ENCODE assay signal across 15 mouse cellular contexts in the genomic region with DNA sequence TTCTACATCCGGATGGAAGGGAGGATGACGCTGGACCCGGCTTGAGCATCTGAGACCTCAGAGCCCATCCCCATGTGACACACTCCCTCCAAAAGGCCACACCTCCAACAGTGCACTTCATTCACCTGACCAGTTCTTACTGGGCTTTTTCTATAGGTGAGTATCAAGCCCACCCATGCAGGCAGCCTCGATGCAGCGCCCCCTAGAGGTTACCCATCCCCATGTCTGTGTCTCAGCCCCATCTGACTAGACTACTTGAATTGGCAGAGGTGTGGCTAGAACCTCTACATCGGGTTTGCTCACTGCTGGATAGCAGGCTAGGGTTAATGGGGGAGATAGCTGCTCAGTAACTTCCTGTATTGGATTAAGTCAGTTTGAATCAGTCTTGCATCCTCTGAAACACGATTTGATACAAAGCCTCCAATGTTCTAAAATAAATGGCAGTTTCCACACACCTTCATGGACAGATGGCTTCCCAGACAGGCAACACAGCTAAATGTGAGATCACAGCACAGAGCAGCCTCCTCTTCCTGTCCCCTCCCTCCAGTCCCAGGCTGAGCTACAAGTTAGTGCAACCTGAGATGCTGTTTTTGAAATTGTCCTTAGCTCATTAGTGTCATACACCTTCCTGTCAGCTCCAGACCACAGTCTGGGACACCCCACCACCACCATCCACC.
DNase-seq lines count a peak whose midpoint lies in the region; ATAC-seq and TF ChIP-seq lines count a peak whose summit lies in the region.
"Had no signal": no experiment of that assay in that cellular context is flagged by ENCODE, and none has a peak within 500 bp of the region (broad histone marks: within the 10 kb centered on the region; RNA-seq: fewer than 3 reads in every experiment).

No protein-coding gene starts in this region.

- H3K4me3 ChIP-seq in hindbrain, embryonic 10.5 days = no peak overlapping the region
- H3K4me3 ChIP-seq in hindbrain, embryonic 11.5 days (ENCODE audit: low read depth, low read length) = no peak overlapping the region
- no peak overlapping the region for H3K4me3 ChIP-seq in midbrain, postnatal 0 days (ENCODE audit: low read depth, low read length)
- H3K4me3 ChIP-seq in midbrain, embryonic 16.5 days (ENCODE audit: low read depth, low read length) = no peak overlapping the region
- H3K4me3 ChIP-seq in bone marrow, adult 2 months (replicated peaks; ENCODE audit: control insufficient read depth, low read depth, low read length) = no peak overlapping the region
- H3K4me3 ChIP-seq in midbrain, embryonic 14.5 days (replicated peaks; ENCODE audit: low read depth, low read length) = no peak overlapping the region
- H3K4me3 ChIP-seq: gastrocnemius, adult 2 months; hindbrain, embryonic 12.5 days; neural tube, embryonic 13.5 days; stomach, embryonic 15.5 days had no signal

- H3K9ac ChIP-seq in hindbrain, embryonic 11.5 days (ENCODE audit: low read depth, low read length) = no peak overlapping the region
- H3K9ac ChIP-seq in midbrain, postnatal 0 days (replicated peaks; ENCODE audit: low read length, poor library complexity, severe bottlenecking) = no peak overlapping the region
- H3K9ac ChIP-seq in midbrain, embryonic 16.5 days (ENCODE audit: low read depth, low read length) = no peak overlapping the region
- no peak overlapping the region for H3K9ac ChIP-seq in midbrain, embryonic 14.5 days (replicated peaks; ENCODE audit: low read length)
- H3K9ac ChIP-seq: stomach, embryonic 15.5 days had no signal

- 63% methylated on average over 7 of the region's 7 CpGs for WGBS in hindbrain, embryonic 10.5 days
- WGBS in hindbrain, embryonic 11.5 days = 62% methylated on average over 7 of the region's 7 CpGs
- WGBS in midbrain, postnatal 0 days = 55% methylated on average over 7 of the region's 7 CpGs
- WGBS in midbrain, embryonic 16.5 days = 62% methylated on average over 7 of the region's 7 CpGs
- 47% methylated on average over 7 of the region's 7 CpGs for WGBS in bone marrow, adult 2 months
- WGBS in midbrain, embryonic 14.5 days = 56% methylated on average over 7 of the region's 7 CpGs

- H3K9me3 ChIP-seq in hindbrain, embryonic 10.5 days = peaks cover 7% of the 10 kb centered on the region; the same call in 1 of the 2 replicates
- no peaks in the 10 kb centered on the region for H3K9me3 ChIP-seq in hindbrain, embryonic 11.5 days (ENCODE audit: control insufficient read depth, low read length)
- H3K9me3 ChIP-seq in midbrain, postnatal 0 days (ENCODE audit: low read length) = no peaks in the 10 kb centered on the region
- H3K9me3 ChIP-seq in midbrain, embryonic 16.5 days (replicated peaks; ENCODE audit: control insufficient read depth, low read length, poor library complexity, severe bottlenecking) = no peaks in the 10 kb centered on the region
- no peaks in the 10 kb centered on the region for H3K9me3 ChIP-seq in midbrain, embryonic 14.5 days (ENCODE audit: control insufficient read depth, low read length)
- H3K9me3 ChIP-seq: neural tube, embryonic 13.5 days; stomach, embryonic 15.5 days had no signal

- no peaks in the 10 kb centered on the region for H3K36me3 ChIP-seq in hindbrain, embryonic 10.5 days
- no peaks in the 10 kb centered on the region for H3K36me3 ChIP-seq in hindbrain, embryonic 11.5 days (ENCODE audit: control insufficient read depth, insufficient read depth, low read length)
- H3K36me3 ChIP-seq in midbrain, postnatal 0 days (ENCODE audit: insufficient read depth, low read length) = no peaks in the 10 kb centered on the region
- H3K36me3 ChIP-seq in midbrain, embryonic 16.5 days (ENCODE audit: control insufficient read depth, insufficient read depth, low read length) = no peaks in the 10 kb centered on the region
- H3K36me3 ChIP-seq in midbrain, embryonic 14.5 days (ENCODE audit: control insufficient read depth, insufficient read depth, low read length) = no peaks in the 10 kb centered on the region
- H3K36me3 ChIP-seq: G1E; hindbrain, embryonic 12.5 days; neural tube, embryonic 13.5 days; stomach, embryonic 15.5 days had no signal

- no peak for ATAC-seq in hindbrain, embryonic 11.5 days (ENCODE audit: low FRiP score)
- ATAC-seq in midbrain, postnatal 0 days (ENCODE audit: low FRiP score) = no peak
- ATAC-seq in midbrain, embryonic 16.5 days = no peak
- 0 out of 2 replicates have a peak, but pooled peaks have one; percentile 13 for ATAC-seq in megakaryocyte, adult 5-6 weeks (ENCODE audit: poor library complexity, severe bottlenecking)
- no peak for ATAC-seq in erythroid progenitor cell, adult 5-6 weeks (replicated peaks; ENCODE audit: low FRiP score, poor library complexity, severe bottlenecking)
- no peak for ATAC-seq in midbrain, embryonic 14.5 days (ENCODE audit: low FRiP score, low TSS enrichment)

- TF ChIP-seq CTCF in midbrain, postnatal 0 days (IDR thresholded peaks at IDR 0.05) = peak; percentile 45
- TF ChIP-seq CTCF in bone marrow, adult 2 months (IDR thresholded peaks at IDR 0.05; ENCODE audit: control insufficient read depth, insufficient read depth, low read length) = no peak

- H3K27ac ChIP-seq in hindbrain, embryonic 10.5 days = peak overlapping the region; percentile 66; the same call in 1 of the 2 replicates
- H3K27ac ChIP-seq in hindbrain, embryonic 11.5 days (ENCODE audit: low read depth, low read length) = no peak overlapping the region
- H3K27ac ChIP-seq in midbrain, postnatal 0 days (ENCODE audit: low read depth, low read length) = no peak overlapping the region
- no peak overlapping the region for H3K27ac ChIP-seq in midbrain, embryonic 16.5 days (ENCODE audit: low read length)
- H3K27ac ChIP-seq in bone marrow, adult 2 months (ENCODE audit: control insufficient read depth, insufficient read depth, low read depth, low read length, poor library complexity) = peak overlapping the region; percentile 42
- no peak overlapping the region for H3K27ac ChIP-seq in midbrain, embryonic 14.5 days (replicated peaks; ENCODE audit: low read depth, low read length)
- H3K27ac ChIP-seq: gastrocnemius, adult 2 months; hindbrain, embryonic 12.5 days; macrophage; stomach, embryonic 15.5 days had no signal

- no peak for TF ChIP-seq POLR2A in bone marrow, adult 2 months (IDR thresholded peaks at IDR 0.05; ENCODE audit: borderline replicate concordance, control insufficient read depth, low read depth, low read length)

- no peak for DNase-seq in hindbrain, embryonic 10.5 days (ENCODE audit: low spot score)
- no peak for DNase-seq in hindbrain, embryonic 11.5 days (ENCODE audit: low spot score)
- DNase-seq in midbrain, postnatal 0 days (ENCODE audit: low spot score) = no peak
- no peak for DNase-seq in midbrain, embryonic 14.5 days
- DNase-seq: adrenal gland, postnatal 36 days; gastrocnemius, adult 2 months had no signal

- peaks cover 15% of the 10 kb centered on the region for H3K27me3 ChIP-seq in hindbrain, embryonic 10.5 days (ENCODE audit: insufficient read depth, poor library complexity, severe bottlenecking)
- no peaks in the 10 kb centered on the region for H3K27me3 ChIP-seq in hindbrain, embryonic 11.5 days (ENCODE audit: control insufficient read depth, insufficient read depth, low read length)
- H3K27me3 ChIP-seq in midbrain, postnatal 0 days (ENCODE audit: insufficient read depth, low read length) = no peaks in the 10 kb centered on the region
- no peaks in the 10 kb centered on the region for H3K27me3 ChIP-seq in midbrain, embryonic 16.5 days (ENCODE audit: control insufficient read depth, insufficient read depth, low read depth, low read length)
- H3K27me3 ChIP-seq in midbrain, embryonic 14.5 days (ENCODE audit: control insufficient read depth, insufficient read depth, low read length) = no peaks in the 10 kb centered on the region
- H3K27me3 ChIP-seq: stomach, embryonic 15.5 days had no signal

- H3K4me2 ChIP-seq in hindbrain, embryonic 11.5 days (replicated peaks; ENCODE audit: low read depth, low read length) = no peak overlapping the region
- H3K4me2 ChIP-seq in midbrain, postnatal 0 days (ENCODE audit: low read depth, low read length, poor library complexity, severe bottlenecking) = no peak overlapping the region
- H3K4me2 ChIP-seq in midbrain, embryonic 16.5 days (ENCODE audit: low read length) = no peak overlapping the region
- no peak overlapping the region for H3K4me2 ChIP-seq in midbrain, embryonic 14.5 days (ENCODE audit: low read length)
- H3K4me2 ChIP-seq: hindbrain, embryonic 12.5 days; neural tube, embryonic 13.5 days; stomach, embryonic 15.5 days had no signal

- H3K4me1 ChIP-seq in hindbrain, embryonic 10.5 days (replicated peaks) = peaks cover 45% of the 10 kb centered on the region
- 0 out of 2 replicates have a peak, but pooled peaks cover 4% of the 10 kb centered on the region for H3K4me1 ChIP-seq in hindbrain, embryonic 11.5 days (replicated peaks; ENCODE audit: control insufficient read depth, insufficient read depth, low read length)
- peaks cover 6% of the 10 kb centered on the region; the same call in 1 of the 2 replicates for H3K4me1 ChIP-seq in midbrain, postnatal 0 days (ENCODE audit: insufficient read depth, low read length)
- H3K4me1 ChIP-seq in midbrain, embryonic 16.5 days (ENCODE audit: control insufficient read depth, insufficient read depth, low read length) = peaks cover 13% of the 10 kb centered on the region
- H3K4me1 ChIP-seq in bone marrow, adult 2 months (ENCODE audit: control insufficient read depth, insufficient read depth, low read length) = peaks cover 7% of the 10 kb centered on the region; the same call in 1 of the 2 replicates
- H3K4me1 ChIP-seq in midbrain, embryonic 14.5 days (ENCODE audit: control insufficient read depth, insufficient read depth, low read length) = peaks cover 14% of the 10 kb centered on the region; the same call in 1 of the 2 replicates

Comparison
In these comparisons a context has a peak if more than half of its experiments do, and no peak if none do; other contexts are left out.
1. H3K27ac ChIP-seq: peak in hindbrain, embryonic 10.5 days (single experiment) and bone marrow, adult 2 months (single experiment); none in hindbrain, embryonic 11.5 days (single experiment), midbrain, postnatal 0 days (single experiment), midbrain, embryonic 16.5 days (single experiment) and midbrain, embryonic 14.5 days (single experiment).